Mouse (Mus musculus): ENCODE results near the gene Krtap19-9b.

Gene Krtap19-9b

GRCm38 (mm10) chr16:88932165-88932564 lies at the start of gene Krtap19-9b:
Gene Krtap19-9b (minus strand): TSS chr16:88932265.
- no peaks in the 10 kb centered on the region for H3K36me3 ChIP-seq (ENCODE audit: insufficient read depth, low read length)
- H3K27me3 ChIP-seq (ENCODE audit: insufficient read depth, low read length) = no peaks in the 10 kb centered on the region
- H3K4me1 ChIP-seq (replicated peaks; ENCODE audit: low read depth, low read length) = no peaks in the 10 kb centered on the region
- no peak within 1 kb of the TSS for H3K4me3 ChIP-seq (replicated peaks; ENCODE audit: low read length)
- no peaks in the 10 kb centered on the region for H3K9me3 ChIP-seq (ENCODE audit: low read length)
- TF ChIP-seq NANOG (IDR thresholded peaks at IDR 0.05; ENCODE audit: borderline replicate concordance, low read length) (no peak), POU5F1 (IDR thresholded peaks at IDR 0.05; ENCODE audit: borderline replicate concordance, low read length) (no peak), CTCF (conservative IDR thresholded peaks at IDR 0.05; ENCODE audit: low read length) (no peak)

GRCm38 (mm10) chr16:88962773-88963172 lies 30.7 kb upstream of the Krtap19-9b start, which contains the start of gene Krtap16-3:
Gene Krtap16-3 (minus strand): TSS chr16:88962873.
- no peak within 1 kb of the TSS for H3K4me3 ChIP-seq (replicated peaks; ENCODE audit: low read length)
- no peak for TF ChIP-seq POU5F1 (IDR thresholded peaks at IDR 0.05; ENCODE audit: borderline replicate concordance, low read length)

GRCm38 (mm10) chr16:88941106-88941505 lies 9.0 kb upstream of the Krtap19-9b start:
- no peaks in the 10 kb centered on the region for H3K4me1 ChIP-seq (replicated peaks; ENCODE audit: low read depth, low read length)
- TF ChIP-seq NANOG (IDR thresholded peaks at IDR 0.05; ENCODE audit: borderline replicate concordance, low read length) (no peak), CTCF (conservative IDR thresholded peaks at IDR 0.05; ENCODE audit: low read length) (no peak), POU5F1 (IDR thresholded peaks at IDR 0.05; ENCODE audit: borderline replicate concordance, low read length) (no peak)
- no peaks in the 10 kb centered on the region for H3K36me3 ChIP-seq (ENCODE audit: insufficient read depth, low read length)
- H3K4me3 ChIP-seq (replicated peaks; ENCODE audit: low read length) = no peak overlapping the region
- peaks cover 6% of the 10 kb centered on the region; the same call in 1 of the 2 replicates for H3K9me3 ChIP-seq (ENCODE audit: low read length)
- no peaks in the 10 kb centered on the region for H3K27me3 ChIP-seq (ENCODE audit: insufficient read depth, low read length)

More at GRCm38 (mm10) chr16:88962773-88963172, 30.7 kb upstream of the Krtap19-9b start, which contains the start of gene Krtap16-3:
- Histone ChIP-seq H3K4me1 (replicated peaks; ENCODE audit: low read depth, low read length) (no peaks in the 10 kb centered on the region), H3K9me3 (ENCODE audit: low read length) (peaks cover 26% of the 10 kb centered on the region), H3K36me3 (ENCODE audit: insufficient read depth, low read length) (no peaks in the 10 kb centered on the region), H3K27me3 (ENCODE audit: insufficient read depth, low read length) (no peaks in the 10 kb centered on the region)

GRCm38 (mm10) chr16:88938252-88938651 lies 6.2 kb upstream of the Krtap19-9b start:
- H3K4me3 ChIP-seq (replicated peaks; ENCODE audit: low read length) = no peak overlapping the region
- H3K36me3 ChIP-seq (ENCODE audit: insufficient read depth, low read length) = no peaks in the 10 kb centered on the region
- peak; percentile 70 for TF ChIP-seq CTCF (conservative IDR thresholded peaks at IDR 0.05; ENCODE audit: low read length)
- no peak for TF ChIP-seq NANOG (IDR thresholded peaks at IDR 0.05; ENCODE audit: borderline replicate concordance, low read length)
- H3K4me1 ChIP-seq (replicated peaks; ENCODE audit: low read depth, low read length) = no peaks in the 10 kb centered on the region
- no peaks in the 10 kb centered on the region for H3K27me3 ChIP-seq (ENCODE audit: insufficient read depth, low read length)
- H3K9me3 ChIP-seq (ENCODE audit: low read length) = no peaks in the 10 kb centered on the region

- no peak for TF ChIP-seq NANOG (IDR thresholded peaks at IDR 0.05; ENCODE audit: borderline replicate concordance, low read length)
- no peak within 1 kb of the TSS for H3K4me3 ChIP-seq (replicated peaks; ENCODE audit: low read length)
- H3K9me3 ChIP-seq (ENCODE audit: low read length) = no peaks in the 10 kb centered on the region
- no peaks in the 10 kb centered on the region for H3K4me1 ChIP-seq (replicated peaks; ENCODE audit: low read depth, low read length)
- H3K36me3 ChIP-seq (ENCODE audit: insufficient read depth, low read length) = no peaks in the 10 kb centered on the region
- H3K27me3 ChIP-seq (ENCODE audit: insufficient read depth, low read length) = no peaks in the 10 kb centered on the region
These were observed 35.7 kb downstream of the Krtap19-9b start, which contains the start of gene Krtap19-5 for GRCm38 (mm10) chr16:88896357-88896756. Gene Krtap19-5 (minus strand): TSS chr16:88896457.

- TF ChIP-seq NANOG (IDR thresholded peaks at IDR 0.05; ENCODE audit: borderline replicate concordance, low read length) = no peak
- TF ChIP-seq POU5F1 (IDR thresholded peaks at IDR 0.05; ENCODE audit: borderline replicate concordance, low read length) = no peak
- no peak for TF ChIP-seq CTCF (conservative IDR thresholded peaks at IDR 0.05; ENCODE audit: low read length)
- no peaks in the 10 kb centered on the region for H3K27me3 ChIP-seq (ENCODE audit: insufficient read depth, low read length)
- no peaks in the 10 kb centered on the region for H3K36me3 ChIP-seq (ENCODE audit: insufficient read depth, low read length)
- H3K9me3 ChIP-seq (ENCODE audit: low read length) = peaks cover 24% of the 10 kb centered on the region
- H3K4me3 ChIP-seq (replicated peaks; ENCODE audit: low read length) = no peak overlapping the region
- no peaks in the 10 kb centered on the region for H3K4me1 ChIP-seq (replicated peaks; ENCODE audit: low read depth, low read length)
These were observed 45.2 kb downstream of the Krtap19-9b start for GRCm38 (mm10) chr16:88886870-88887269.

- Histone ChIP-seq H3K27me3 (ENCODE audit: insufficient read depth, low read length) (no peaks in the 10 kb centered on the region), H3K4me1 (replicated peaks; ENCODE audit: low read depth, low read length) (no peaks in the 10 kb centered on the region), H3K36me3 (ENCODE audit: insufficient read depth, low read length) (no peaks in the 10 kb centered on the region), H3K4me3 (replicated peaks; ENCODE audit: low read length) (no peak within 1 kb of the TSS), H3K9me3 (ENCODE audit: low read length) (peaks cover 23% of the 10 kb centered on the region)
- TF ChIP-seq CTCF (conservative IDR thresholded peaks at IDR 0.05; ENCODE audit: low read length) = no peak
- TF ChIP-seq NANOG (IDR thresholded peaks at IDR 0.05; ENCODE audit: borderline replicate concordance, low read length) = no peak
- TF ChIP-seq POU5F1 (IDR thresholded peaks at IDR 0.05; ENCODE audit: borderline replicate concordance, low read length) = no peak
These were observed 47.1 kb downstream of the Krtap19-9b start, which contains the start of gene Krtap19-4 for GRCm38 (mm10) chr16:88884989-88885388. Gene Krtap19-4 (minus strand): TSS chr16:88885089.
